Mouse (Mus musculus) layer of hippocampus, postnatal 10 days (tissue): ENCODE data around the gene Prx. TPM values are rescaled to one million over a fixed set of nuclear protein-coding genes. Genes with fewer than 3 reads are reported as not detected.

ENCODE experiments used
- DNase-seq, 2 experiments: peaks; one replicate each; pipeline ENCODE4 v3.0.0; 2021; ENCODE audit warnings: low spot score in 2 of 2
- total RNA-seq, 2 experiments: library from RNA; stranded (reverse); gene quantifications; 2 replicates each; pipeline ENCODE4 v1.2.3; 2021

The Prx gene
- total RNA-seq, 2 experiments from 2014 or later = 1.1 to 1.5 TPM

DNA sequence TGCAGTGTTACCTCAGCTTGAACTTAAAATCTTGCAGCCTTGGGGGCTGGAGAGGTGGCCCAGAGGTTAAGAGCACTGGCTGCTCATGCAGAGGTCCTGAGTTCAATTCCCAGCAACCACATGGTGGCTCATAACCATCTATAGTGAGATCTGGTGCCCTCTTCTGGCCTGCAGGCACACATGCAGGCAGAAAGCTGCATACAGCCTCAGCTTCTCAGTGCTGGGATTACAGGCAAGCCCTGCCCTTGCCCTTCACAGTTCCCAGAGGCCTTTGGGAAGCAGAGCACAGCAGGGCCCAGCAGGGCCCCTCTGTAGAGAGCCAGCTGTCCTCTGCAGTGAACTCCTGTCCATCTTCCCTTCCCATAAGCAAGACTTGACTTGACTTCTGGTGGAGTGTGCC, 21.0 kb downstream of the Prx start:
- DNase-seq = no peak

DNA sequence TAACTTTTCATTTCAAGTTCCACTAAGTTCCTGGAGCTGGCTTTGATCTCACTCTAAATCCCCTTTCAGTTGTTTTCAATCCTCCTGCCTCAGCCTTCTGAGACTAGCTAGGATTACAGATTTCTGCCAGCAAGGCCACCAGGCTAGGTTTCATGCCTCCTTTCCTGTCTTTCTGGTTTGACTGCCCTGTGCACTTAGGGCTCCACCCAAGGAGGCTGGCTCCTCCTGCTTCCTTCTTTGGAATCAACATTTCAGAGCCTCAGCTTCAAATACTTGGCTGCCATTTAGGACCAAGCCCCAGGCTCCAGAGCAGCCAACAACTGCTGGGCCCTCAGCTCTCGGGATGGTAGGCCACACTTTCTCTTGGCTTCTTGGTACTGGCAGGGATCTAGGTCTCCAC, 21.5 kb downstream of the Prx start:
- no peak for DNase-seq

DNA sequence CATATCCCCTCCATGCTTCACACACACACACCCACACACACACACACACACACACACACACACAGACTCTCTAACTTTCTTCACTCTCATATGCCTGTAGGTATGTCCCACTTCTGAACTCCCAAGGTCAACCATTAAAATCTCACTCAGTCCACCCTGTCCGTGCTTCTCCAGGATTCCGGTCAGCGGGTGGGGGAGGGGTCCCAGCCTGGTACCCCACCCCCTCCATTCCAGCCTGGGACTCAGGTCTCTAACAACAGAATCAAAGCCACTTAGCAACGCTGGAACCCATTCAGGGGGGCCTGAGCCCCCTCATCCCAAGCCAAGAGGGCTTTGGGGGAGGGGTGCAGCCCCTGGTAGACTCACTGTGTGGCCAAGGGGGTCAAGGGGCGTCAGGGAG, 23.8 kb downstream of the Prx start, which contains the start of gene Hipk4:
Gene Hipk4 (plus strand): TSS at position 301 of the 400 bp plus-strand sequence.
- DNase-seq = no peak

DNA sequence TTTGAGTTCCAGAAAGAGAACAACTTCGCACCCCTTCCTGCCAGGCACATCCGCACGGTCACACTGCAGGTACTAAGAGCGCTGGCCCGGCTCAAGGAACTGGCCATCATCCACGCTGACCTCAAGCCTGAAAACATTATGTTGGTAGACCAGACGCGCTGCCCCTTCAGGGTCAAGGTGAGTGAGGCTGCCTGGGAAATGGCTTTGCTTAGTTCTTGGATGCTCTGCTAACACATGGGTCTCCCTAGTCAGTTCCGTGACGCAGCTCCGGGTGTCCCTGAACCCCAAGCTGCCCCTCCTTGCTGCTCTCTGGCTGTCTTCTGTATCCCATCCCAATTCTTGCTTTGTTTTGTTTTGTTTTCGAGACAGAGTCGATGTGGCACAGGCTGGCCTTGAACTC, 24.7 kb downstream of the Prx start:
- no peak for DNase-seq

DNA sequence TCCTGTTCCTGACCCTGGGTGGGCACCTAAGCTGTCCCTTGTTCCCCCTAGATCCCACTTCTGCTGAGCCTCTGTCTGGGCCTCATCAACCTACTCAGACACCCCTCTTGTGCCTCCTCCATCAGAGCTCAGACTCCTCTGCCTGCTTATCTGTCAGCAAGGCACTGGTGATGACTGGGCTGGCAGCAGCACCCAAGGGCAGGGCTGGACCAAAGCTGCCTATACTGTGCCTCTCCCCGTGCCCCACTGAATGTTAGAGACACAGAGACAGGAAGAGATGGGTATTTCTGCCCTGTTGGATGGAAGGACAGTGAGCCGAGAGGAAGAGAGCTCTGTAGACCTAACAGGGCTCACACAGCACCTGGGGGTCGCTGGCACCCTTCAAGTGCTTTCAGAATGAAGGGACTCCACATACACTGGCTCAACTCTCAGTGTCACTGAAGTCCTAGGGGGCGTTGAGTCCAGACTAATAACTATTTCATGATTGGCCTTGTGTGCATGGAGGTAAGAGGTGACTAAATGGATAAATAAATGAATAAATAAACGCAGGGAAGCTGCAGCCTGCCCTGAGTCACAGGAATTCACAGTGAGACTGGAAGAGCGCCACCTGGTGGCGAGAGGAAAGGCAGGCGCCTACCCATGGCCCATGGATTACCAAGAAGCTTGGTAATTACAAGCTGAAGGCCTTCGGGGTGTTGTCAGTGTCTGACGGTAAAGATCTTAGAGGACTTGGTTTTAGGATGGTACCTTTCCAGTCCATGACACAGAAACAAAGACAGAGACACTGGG, 27.1 kb downstream of the Prx start:
- DNase-seq = peak; percentile 81 to 84

DNA sequence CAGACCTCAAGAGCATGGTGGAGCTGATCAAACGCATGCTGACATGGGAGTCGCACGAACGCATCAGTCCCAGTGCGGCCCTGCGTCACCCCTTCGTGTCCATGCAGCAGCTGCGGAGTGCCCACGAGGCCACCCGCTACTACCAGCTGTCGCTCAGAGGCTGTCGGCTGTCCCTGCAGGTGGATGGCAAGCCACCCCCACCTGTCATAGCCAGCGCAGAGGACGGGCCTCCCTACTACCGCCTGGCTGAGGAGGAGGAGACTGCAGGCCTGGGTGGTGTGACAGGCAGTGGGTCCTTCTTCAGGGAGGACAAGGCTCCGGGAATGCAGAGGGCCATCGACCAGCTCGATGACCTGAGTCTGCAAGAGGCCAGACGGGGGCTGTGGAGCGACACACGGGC, 29.9 kb downstream of the Prx start:
- peak in 1 of 2 experiments; percentile 38 for DNase-seq

DNA sequence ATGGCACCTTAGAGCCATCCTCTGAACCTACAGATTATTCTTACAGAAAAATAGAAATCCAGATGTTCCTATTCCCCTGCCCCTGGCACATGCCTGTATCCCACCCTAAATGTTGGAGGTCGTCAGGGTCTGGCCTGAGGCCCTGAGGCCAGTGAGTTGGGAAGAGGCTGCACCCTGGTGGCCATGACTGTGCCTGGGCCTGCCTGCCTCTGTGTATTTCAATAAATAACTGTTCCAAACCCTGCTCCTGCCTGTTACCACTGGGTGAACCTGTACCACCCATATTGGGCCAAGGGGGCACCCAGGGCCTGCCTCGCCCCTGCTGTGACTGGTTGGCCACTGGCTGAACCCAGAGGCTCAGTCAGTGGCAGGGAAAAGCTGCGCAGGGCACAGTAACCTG, 31.8 kb downstream of the Prx start:
- no peak for DNase-seq

DNA sequence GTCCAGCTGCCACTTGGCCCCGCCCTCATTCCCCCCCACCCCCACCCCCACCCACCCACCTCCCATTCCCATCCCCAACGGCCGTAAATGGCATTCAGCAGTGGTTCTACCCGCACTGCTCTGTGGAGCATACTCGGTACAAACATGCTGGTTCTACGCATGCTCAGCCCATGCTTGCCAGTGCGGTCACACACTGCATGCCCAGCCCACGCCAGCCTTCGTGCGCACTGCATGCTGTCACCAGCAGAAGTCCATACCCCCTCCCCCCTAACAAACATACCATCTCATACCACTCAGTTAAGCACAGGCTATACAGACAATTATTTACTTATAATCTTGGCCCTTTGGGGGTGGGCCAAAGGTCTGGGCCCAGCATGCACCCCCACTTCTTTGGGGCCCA, 32.6 kb downstream of the Prx start:
- DNase-seq = no peak

DNA sequence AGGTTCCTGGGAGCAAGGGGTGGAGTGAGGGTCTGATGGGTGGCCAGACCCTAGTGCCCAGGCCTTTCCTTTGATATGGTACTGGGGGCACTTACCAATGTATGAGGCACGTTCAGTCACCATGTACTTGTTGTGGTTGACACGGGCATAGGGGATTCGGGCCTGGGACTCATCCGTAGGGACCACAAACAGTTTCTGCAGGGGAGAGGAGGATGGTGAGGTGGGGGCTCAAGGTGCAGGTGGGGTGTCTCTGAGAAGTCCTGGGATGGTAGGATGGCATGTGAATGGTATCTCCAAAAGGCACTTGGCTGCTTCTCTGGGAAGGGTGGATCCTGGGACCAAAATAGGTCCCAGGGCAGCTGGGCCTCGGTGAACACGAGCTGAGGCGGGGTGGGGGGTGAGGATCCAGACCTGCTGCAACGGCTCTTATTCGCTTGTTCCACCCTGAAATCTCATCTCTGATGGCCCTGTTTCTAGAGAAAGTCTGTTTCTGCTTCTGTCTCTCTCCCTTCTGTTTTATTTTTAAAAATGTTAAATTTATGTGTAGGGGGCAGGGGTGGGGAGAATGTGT, 33.4 kb downstream of the Prx start:
- no peak for DNase-seq

DNA sequence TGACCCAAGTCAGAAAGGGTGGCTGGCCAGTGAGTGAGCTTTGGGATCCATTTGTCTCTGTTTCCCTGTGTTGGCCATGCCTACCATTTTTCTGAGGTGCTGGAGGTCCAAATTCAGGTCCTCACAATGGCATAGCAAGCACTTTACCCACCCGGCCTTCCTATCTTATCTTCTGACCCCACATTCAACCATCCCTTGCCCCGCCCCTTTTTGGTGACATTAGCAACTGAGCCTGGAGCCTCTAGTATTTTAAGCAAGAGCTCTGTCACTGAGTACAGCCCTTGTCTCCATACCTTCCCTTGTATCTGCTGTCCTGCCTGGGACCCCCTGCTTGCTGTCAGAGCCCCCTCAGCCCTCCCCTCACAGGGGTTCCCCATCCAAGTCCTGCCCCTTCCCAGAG, 36.3 kb downstream of the Prx start:
- DNase-seq = no peak

DNA sequence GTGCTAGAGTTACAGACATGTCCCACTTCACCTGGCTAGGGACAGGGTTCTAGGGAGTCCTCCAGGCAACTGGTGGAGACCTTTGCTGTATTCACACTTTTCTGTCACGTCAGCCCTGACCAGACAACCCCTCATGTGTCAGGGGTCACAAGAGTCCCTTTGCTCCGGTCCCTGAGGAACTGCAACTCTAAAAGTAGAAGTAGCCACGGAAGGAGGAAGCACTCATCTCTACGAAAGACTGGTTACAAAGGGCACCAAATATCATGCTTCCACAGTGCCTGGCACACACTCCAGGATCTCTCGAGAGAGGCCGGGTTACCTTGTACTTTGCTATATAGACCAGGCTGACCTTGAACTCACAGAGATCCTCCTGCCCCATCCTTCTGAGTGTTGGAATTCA, 37.5 kb downstream of the Prx start:
- no peak for DNase-seq

DNA sequence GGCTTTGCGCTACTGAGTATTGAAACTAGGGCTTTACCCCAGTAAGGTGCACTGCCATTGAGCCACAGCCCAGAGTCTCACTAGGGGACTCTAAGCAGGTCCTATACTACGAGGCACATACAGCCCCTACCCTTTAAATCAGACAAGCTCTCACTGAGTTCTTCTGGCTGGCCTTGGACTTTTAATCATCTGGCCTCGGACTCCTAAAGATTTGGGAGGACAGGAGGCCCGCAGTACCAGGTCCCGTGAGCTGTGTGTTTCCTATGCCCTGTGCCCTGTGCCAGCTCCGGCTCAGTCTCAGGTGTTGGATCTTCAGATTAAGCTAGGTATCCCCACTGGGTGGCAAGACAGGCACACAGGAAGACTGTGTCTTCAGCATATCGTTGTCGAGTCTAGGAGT, 38.9 kb downstream of the Prx start:
- DNase-seq = no peak

DNA sequence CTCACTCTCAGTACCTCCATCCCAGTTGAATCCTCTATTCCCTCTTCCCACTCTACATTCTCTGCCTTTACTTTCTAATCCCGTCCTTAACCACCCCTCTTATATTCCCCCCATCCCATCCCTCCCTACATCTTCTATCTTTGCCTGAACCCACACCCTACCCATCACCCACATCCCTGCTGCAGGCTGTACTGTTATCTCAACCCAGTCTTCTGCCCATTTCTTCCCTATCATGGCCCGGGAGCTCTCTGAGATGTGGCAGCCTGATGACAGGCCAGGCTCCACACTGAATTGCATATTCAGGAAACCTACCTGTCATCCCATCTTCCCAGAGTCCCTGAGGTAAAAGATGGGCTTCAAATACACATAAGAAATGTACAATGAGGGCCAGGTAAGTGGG, 39.7 kb downstream of the Prx start:
- no peak for DNase-seq

DNA sequence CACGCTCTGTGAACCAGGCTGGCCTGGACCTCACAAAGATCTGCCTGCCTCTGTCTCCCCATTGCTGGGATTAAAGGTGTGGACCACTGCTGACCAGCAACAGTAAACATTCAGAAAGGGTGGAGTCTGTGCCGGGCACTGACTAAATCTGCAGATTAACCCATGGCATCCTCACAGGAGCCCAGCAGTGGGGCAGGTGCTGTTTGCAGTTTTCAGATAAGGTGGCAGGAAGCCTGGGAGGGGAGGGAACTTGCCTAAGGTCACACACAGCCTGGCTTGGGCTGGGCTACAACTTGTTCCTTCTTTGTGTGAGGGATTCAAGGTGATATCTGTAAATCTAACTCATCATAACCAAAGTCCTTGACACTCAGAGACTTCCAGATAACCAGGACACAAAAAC, 41.4 kb downstream of the Prx start:
- no peak for DNase-seq

DNA sequence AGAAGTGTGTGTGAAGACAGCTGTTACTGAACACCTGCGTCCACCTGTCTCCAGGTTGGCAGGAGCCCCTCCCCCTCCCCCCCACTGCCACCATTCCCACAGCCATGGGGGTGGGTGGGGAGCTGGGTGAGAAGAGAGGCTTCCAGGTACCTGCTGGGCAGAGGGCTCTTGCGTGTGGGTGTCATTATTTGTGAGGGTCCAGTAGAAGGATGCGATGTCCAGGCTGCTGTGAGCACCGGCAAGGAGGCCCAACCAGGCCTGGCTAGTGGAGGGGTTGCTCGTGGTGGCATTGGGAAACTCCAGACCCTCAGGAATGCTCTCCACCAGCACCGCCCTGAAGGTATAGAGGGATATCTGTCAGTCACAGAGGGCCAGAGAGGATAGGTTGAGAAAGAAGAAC, 41.8 kb downstream of the Prx start:
- DNase-seq = no peak

DNA sequence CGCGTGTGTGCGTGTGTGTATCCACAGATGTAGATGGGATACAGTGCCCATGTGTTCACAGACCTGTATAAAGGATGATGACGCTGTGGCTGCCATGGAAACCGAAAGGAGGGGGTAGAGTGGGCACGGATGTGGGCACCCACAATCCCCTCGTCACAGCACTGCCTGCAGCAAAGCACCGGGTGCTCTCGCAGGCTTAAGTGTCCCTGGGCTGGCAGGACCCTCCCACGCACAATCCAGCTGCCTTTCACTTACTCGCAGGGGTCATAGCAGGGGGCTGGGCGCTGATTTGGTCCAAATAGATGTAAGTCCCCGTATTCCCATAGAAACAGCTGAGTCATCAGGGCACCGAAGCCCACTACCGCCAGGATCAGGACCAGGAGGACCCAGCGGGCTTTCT, 42.3 kb downstream of the Prx start:
- peak; percentile 66 to 78 for DNase-seq

DNA sequence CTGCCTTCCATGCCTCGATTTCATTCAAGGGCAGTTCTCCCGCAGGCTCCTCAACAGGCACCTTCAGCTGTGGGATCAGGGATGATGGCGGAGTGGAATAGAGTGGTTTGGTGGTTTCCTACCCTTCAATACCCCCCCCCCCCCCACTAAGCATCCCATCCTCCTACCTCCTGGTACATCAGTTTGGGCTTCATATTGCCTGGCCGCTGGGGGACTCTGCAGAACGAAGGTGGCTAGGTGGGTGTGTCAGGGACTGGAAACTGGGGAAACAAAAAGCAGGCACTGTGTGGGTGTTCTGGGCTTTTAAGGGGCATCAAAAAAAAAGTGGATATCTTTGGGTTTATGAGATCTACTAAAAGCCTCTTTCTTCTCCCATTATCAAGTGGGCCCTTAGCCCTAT, 42.8 kb downstream of the Prx start:
- DNase-seq = no peak

DNA sequence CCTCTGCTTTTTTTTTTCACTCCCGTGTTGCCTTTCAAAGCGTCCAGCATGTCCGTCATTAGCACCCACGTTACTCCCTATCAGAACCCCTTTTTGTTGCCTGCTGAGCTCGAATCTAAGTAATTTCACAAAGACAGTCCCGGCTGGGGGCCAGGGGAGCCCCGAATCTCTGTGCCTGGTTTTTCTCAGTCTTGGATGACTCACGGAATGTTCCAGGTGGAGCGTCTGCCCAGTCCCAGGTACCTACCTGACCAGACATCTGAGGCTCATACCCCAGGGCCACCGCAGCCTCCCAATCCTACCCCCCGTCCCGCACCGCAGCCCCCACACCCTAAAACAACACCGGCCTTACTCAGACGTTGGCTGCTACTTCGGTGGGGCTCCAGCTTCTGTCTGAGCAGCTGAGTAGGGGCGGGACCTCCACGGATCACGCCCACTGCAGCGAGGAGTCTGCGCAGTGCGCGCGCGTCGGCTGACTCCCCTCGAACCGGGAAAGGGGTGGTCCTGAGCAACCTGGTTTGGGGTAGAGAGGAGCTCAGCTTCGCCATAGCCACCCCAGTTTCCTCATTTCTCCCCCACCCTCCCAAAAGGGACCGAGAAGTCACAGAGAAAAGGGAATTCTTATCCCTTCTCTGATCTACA, 43.4 kb downstream of the Prx start:
- DNase-seq = peak; percentile 88 to 92

DNA sequence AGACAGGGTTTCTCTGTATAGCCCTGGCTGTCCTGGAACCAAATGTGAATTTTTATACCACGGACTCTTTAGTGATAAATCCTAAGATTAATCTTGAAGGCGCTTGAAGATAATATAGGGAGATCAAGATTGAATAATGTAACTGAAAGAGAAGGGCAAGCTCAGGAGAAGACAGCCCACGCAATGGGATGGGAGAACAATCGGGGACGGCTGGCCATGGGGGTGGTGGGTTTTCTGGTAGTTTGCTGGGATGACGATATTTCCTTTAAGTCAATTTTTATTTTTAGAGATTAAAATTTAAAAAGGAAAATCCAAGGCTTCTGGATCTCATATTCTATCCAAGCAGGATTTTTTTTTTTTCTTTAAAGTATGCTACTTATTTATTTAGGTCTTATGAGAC, 43.9 kb downstream of the Prx start:
- DNase-seq = no peak

DNA sequence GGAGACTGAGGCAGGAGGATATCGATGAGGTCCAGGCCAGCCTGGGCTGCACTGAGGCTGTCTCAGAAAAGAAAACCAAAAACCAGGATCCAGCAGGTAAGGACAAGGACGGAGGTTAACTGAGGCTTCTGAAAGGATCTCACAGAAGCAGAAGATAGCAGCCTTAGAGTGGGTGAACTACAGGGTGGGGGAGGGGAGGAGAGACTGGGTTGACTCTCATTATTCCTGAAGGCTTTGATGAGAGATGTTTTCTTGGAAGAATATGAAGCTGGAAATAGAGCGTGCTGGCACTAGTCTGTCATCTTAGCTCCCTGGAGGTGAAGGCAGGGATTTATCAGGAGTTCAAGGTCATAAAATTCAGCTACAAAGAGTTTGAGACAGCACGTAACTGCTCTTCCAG, 44.7 kb downstream of the Prx start:
- no peak for DNase-seq

DNA sequence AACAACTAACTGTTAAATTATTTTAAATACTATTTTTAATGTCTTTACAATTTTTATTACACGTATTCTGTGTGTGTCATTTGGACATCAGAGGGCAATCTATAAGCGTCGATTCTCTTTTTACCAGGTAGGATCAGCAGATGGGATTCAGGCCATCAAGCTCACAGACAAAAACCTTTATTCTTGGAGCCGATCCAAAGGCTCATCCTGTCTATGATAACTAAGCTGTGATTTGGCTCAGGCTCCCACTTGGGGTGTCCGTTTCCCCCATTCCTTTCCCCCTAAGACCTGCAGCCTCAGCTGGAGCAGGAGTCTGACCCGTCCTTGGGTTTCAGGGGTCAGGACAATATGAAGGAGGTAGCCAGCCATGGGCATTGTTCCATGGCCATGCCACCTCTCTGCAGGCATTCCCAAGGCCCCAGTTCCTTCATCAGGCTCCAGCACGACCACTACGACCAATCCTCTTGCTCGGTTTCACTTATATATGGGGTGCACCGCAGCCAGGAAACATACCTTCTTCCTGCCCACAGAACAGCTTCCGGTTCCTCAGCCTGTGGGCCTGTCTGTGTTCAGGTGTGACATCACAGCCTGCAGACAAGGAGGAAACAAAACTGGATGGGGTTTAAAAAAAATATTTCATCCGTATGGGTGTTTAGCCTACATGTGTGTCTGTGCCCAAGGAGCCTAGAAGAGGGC, 45.7 kb downstream of the Prx start:
- no peak for DNase-seq

DNA sequence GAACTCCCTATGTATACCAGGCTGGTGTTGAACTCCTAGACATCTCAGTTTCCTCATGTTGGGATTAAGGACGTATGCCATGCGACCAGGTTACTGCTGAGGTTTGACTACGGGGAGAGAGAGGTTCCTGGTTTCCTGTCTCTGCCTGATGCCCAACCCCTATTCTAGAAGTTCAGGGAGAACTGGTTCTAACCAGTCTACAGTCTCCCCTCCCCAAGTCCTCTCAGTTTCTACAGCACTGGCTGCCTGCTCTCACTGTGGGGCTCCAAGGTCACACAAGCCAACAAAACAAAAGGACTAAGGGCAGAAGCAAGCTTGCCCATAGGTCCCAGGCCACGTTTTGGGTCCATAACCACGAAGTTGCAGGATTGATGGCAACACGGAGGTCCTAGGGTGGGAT, 50.5 kb downstream of the Prx start:
- no peak for DNase-seq
